Mouse (Mus musculus): Measurements from ENCODE around the gene D6Ertd527e.

Gene D6Ertd527e

GRCm38 (mm10) chr6:87111493-87111892 lies 6.9 kb downstream of the D6Ertd527e start:
- DNase-seq (ENCODE audit: low read depth, low spot score): no peak

GRCm38 (mm10) chr6:87112125-87112524 lies 7.6 kb downstream of the D6Ertd527e start:
- no peak for DNase-seq (ENCODE audit: low read depth, low spot score)

GRCm38 (mm10) chr6:87115981-87116380 lies 11.4 kb downstream of the D6Ertd527e start:
- DNase-seq (ENCODE audit: low read depth, low spot score): no peak

GRCm38 (mm10) chr6:87116596-87116995 lies 12.1 kb downstream of the D6Ertd527e start:
- DNase-seq (ENCODE audit: low read depth, low spot score): no peak

GRCm38 (mm10) chr6:87119066-87119837 lies 14.7 kb downstream of the D6Ertd527e start:
- no peak for DNase-seq (ENCODE audit: low read depth, low spot score)

- DNase-seq (ENCODE audit: low read depth, low spot score): no peak
Measured at GRCm38 (mm10) chr6:87119975-87120374, 15.4 kb downstream of the D6Ertd527e start.

- no peak for DNase-seq (ENCODE audit: low read depth, low spot score)
Measured at GRCm38 (mm10) chr6:87120661-87121060, 16.1 kb downstream of the D6Ertd527e start.

GRCm38 (mm10) chr6:87121961-87122360 lies 17.4 kb downstream of the D6Ertd527e start:
- DNase-seq (ENCODE audit: low read depth, low spot score): no peak

- DNase-seq (ENCODE audit: low read depth, low spot score): no peak
Measured at GRCm38 (mm10) chr6:87123406-87123805, 18.9 kb downstream of the D6Ertd527e start.

GRCm38 (mm10) chr6:87123973-87124372 lies 19.4 kb downstream of the D6Ertd527e start:
- no peak for DNase-seq (ENCODE audit: low read depth, low spot score)

GRCm38 (mm10) chr6:87127049-87127753 lies 22.7 kb downstream of the D6Ertd527e start:
- DNase-seq (ENCODE audit: low read depth, low spot score): no peak

GRCm38 (mm10) chr6:87129861-87130260 lies 25.3 kb downstream of the D6Ertd527e start:
- no peak for DNase-seq (ENCODE audit: low read depth, low spot score)

- no peak for DNase-seq (ENCODE audit: low read depth, low spot score)
Measured at GRCm38 (mm10) chr6:87130628-87131027, 26.1 kb downstream of the D6Ertd527e start.

- DNase-seq (ENCODE audit: low read depth, low spot score): no peak
Measured at GRCm38 (mm10) chr6:87131078-87131477, 26.5 kb downstream of the D6Ertd527e start.

- DNase-seq (ENCODE audit: low read depth, low spot score): no peak
Measured at GRCm38 (mm10) chr6:87133520-87133919, 29.0 kb downstream of the D6Ertd527e start.

- no peak for DNase-seq (ENCODE audit: low read depth, low spot score)
Measured at GRCm38 (mm10) chr6:87133966-87134546, 29.5 kb downstream of the D6Ertd527e start.

GRCm38 (mm10) chr6:87138479-87138878 lies 33.9 kb downstream of the D6Ertd527e start:
- no peak for DNase-seq (ENCODE audit: low read depth, low spot score)

- DNase-seq (ENCODE audit: low read depth, low spot score): no peak
Measured at GRCm38 (mm10) chr6:87139796-87140553, 35.4 kb downstream of the D6Ertd527e start.

- no peak for DNase-seq (ENCODE audit: low read depth, low spot score)
Measured at GRCm38 (mm10) chr6:87142239-87142638, 37.7 kb downstream of the D6Ertd527e start.

- DNase-seq (ENCODE audit: low read depth, low spot score): no peak
Measured at GRCm38 (mm10) chr6:87143594-87143993, 39.0 kb downstream of the D6Ertd527e start.

GRCm38 (mm10) chr6:87147921-87148320 lies 43.4 kb downstream of the D6Ertd527e start:
- DNase-seq (ENCODE audit: low read depth, low spot score): no peak

GRCm38 (mm10) chr6:87150471-87150870 lies 45.9 kb downstream of the D6Ertd527e start:
- no peak for DNase-seq (ENCODE audit: low read depth, low spot score)
